Mouse (Mus musculus) limb, embryonic 15.5 days (tissue): Measurements from ENCODE around the gene Gramd1b. TPM values are rescaled to one million over a fixed set of nuclear protein-coding genes. Genes with fewer than 3 reads are reported as not detected.
"Not testable (repeated sequence)": the region's sequence is repeated elsewhere in the genome, so short reads cannot be mapped to it uniquely, and the experiment has no call there.

Source experiments
- ATAC-seq: fragments of 200-750 bp; cut with Nextera tagmentation; 2 replicates; pipeline ENCODE4 v1.8.0; 2017; ENCODE audit warnings: low read depth, moderate TSS enrichment; ENCODE audit not compliant: insufficient number of reproducible peaks, low FRiP score, low TSS enrichment
- H3K27ac ChIP-seq: fragments of 300-500 bp; sonication (generic); 2 replicates; pipeline ENCODE4 v1.5.1; 2015; ENCODE audit warnings: moderate library complexity, mild to moderate bottlenecking, inconsistent platforms
- H3K27me3 ChIP-seq: fragments of 300-500 bp; sonication (generic); 2 replicates; pipeline ENCODE4 v1.6.1; 2015; ENCODE audit warnings: inconsistent platforms
- H3K36me3 ChIP-seq: fragments of 300-500 bp; sonication (generic); 2 replicates; pipeline ENCODE4 v1.6.1; 2015; ENCODE audit warnings: inconsistent platforms
- H3K4me1 ChIP-seq: fragments of 300-500 bp; sonication (generic); 2 replicates; pipeline ENCODE4 v1.6.1; 2015; ENCODE audit warnings: inconsistent platforms
- H3K4me2 ChIP-seq: fragments of 300-500 bp; sonication (generic); 2 replicates; pipeline ENCODE4 v1.6.1; 2015; ENCODE audit warnings: mild to moderate bottlenecking, inconsistent platforms
- H3K4me3 ChIP-seq: fragments of 300-500 bp; sonication (generic); 2 replicates; pipeline ENCODE4 v1.5.1; 2015; ENCODE audit warnings: mild to moderate bottlenecking, inconsistent platforms
- H3K9ac ChIP-seq: fragments of 300-500 bp; sonication (generic); 2 replicates; pipeline ENCODE4 v1.6.1; 2015; ENCODE audit warnings: inconsistent platforms
- H3K9me3 ChIP-seq: fragments of 300-500 bp; sonication (generic); 2 replicates; pipeline ENCODE4 v1.6.1; 2016; ENCODE audit warnings: inconsistent platforms
- WGBS: fragments of 180-500 bp; shearing (Covaris S2); methylation state at CpG from one replicate; pipeline ENCODE4 v1.1.7; 2015; 5-methylcytosine and 5-hydroxymethylcytosine counted together
- polyA plus RNA-seq: library from polyadenylated mRNA; unstranded; fragments of >200 nt; fragmentation: Nextera tagmentation; extraction: Ambion mirVana; gene quantifications from 2 replicates; pipeline ENCODE4 v1.2.1, GENCODE M21; 2015

Gene Gramd1b
- polyA plus RNA-seq, 1 experiment from 2014 or later = 3.2 TPM

- Histone ChIP-seq H3K9ac (no peak overlapping the region), H3K4me1 (no peaks in the 10 kb centered on the region)
- WGBS = 71% methylated on average over 3 of the region's 3 CpGs
Observed at GRCm38 (mm10) chr9:40506576-40506975, 24.6 kb downstream of the Gramd1b start.

GRCm38 (mm10) chr9:40505471-40506312 is 25.5 kb downstream of the Gramd1b start:
- WGBS = 55% methylated on average over 11 of the region's 11 CpGs
- Histone ChIP-seq H3K9ac (no peak overlapping the region), H3K27ac (no peak overlapping the region), H3K36me3 (no peaks in the 10 kb centered on the region), H3K9me3 (no peaks in the 10 kb centered on the region), H3K4me3 (no peak overlapping the region), H3K4me2 (no peak overlapping the region), H3K27me3 (no peaks in the 10 kb centered on the region), H3K4me1 (no peaks in the 10 kb centered on the region)
- ATAC-seq = no peak

More at GRCm38 (mm10) chr9:40506576-40506975, 24.6 kb downstream of the Gramd1b start:
- Histone ChIP-seq H3K27ac (no peak overlapping the region), H3K9me3 (no peaks in the 10 kb centered on the region), H3K27me3 (no peaks in the 10 kb centered on the region), H3K4me3 (no peak overlapping the region), H3K36me3 (no peaks in the 10 kb centered on the region), H3K4me2 (no peak overlapping the region)
- no peak for ATAC-seq

- Histone ChIP-seq H3K27ac (no peak overlapping the region), H3K9ac (no peak overlapping the region), H3K9me3 (no peaks in the 10 kb centered on the region), H3K36me3 (no peaks in the 10 kb centered on the region), H3K4me1 (no peaks in the 10 kb centered on the region), H3K27me3 (no peaks in the 10 kb centered on the region), H3K4me2 (no peak overlapping the region), H3K4me3 (no peak overlapping the region)
- ATAC-seq = no peak
- WGBS = 84% methylated on average over 5 of the region's 5 CpGs
Observed at GRCm38 (mm10) chr9:40504886-40505285, 26.3 kb downstream of the Gramd1b start.

GRCm38 (mm10) chr9:40500691-40501090 is 30.5 kb downstream of the Gramd1b start:
- Histone ChIP-seq H3K27ac (no peak overlapping the region), H3K9ac (no peak overlapping the region), H3K4me2 (no peak overlapping the region), H3K27me3 (no peaks in the 10 kb centered on the region), H3K9me3 (no peaks in the 10 kb centered on the region), H3K36me3 (no peaks in the 10 kb centered on the region), H3K4me1 (no peaks in the 10 kb centered on the region), H3K4me3 (no peak overlapping the region)
- ATAC-seq = no peak

- H3K27ac ChIP-seq, H3K4me1 ChIP-seq, H3K4me2 ChIP-seq, H3K36me3 ChIP-seq, H3K9me3 ChIP-seq, H3K27me3 ChIP-seq, H3K4me3 ChIP-seq, ATAC-seq, H3K9ac ChIP-seq: not testable (repeated sequence)
- 61% methylated on average over 7 of the region's 7 CpGs for WGBS
Observed at GRCm38 (mm10) chr9:40482351-40483084, 48.7 kb downstream of the Gramd1b start.

- no peak for ATAC-seq
- no peak overlapping the region for H3K4me3 ChIP-seq
- no peak overlapping the region for H3K9ac ChIP-seq
- no peaks in the 10 kb centered on the region for H3K36me3 ChIP-seq
- H3K27me3 ChIP-seq = no peaks in the 10 kb centered on the region
- H3K9me3 ChIP-seq = no peaks in the 10 kb centered on the region
- H3K4me2 ChIP-seq = no peak overlapping the region
- no peak overlapping the region for H3K27ac ChIP-seq
- WGBS = 68% methylated on average over 3 of the region's 3 CpGs
- no peaks in the 10 kb centered on the region for H3K4me1 ChIP-seq
Observed at GRCm38 (mm10) chr9:40481271-40481670, 49.9 kb downstream of the Gramd1b start.

- H3K36me3 ChIP-seq = no peaks in the 10 kb centered on the region
- no peak overlapping the region for H3K4me3 ChIP-seq
- ATAC-seq = no peak
- no peak overlapping the region for H3K4me2 ChIP-seq
- 36% methylated on average over 4 of the region's 4 CpGs for WGBS
- H3K27me3 ChIP-seq = no peaks in the 10 kb centered on the region
- H3K4me1 ChIP-seq = no peaks in the 10 kb centered on the region
- H3K9me3 ChIP-seq = no peaks in the 10 kb centered on the region
- H3K9ac ChIP-seq = no peak overlapping the region
- H3K27ac ChIP-seq = no peak overlapping the region
Observed at GRCm38 (mm10) chr9:40479333-40479732, 51.9 kb downstream of the Gramd1b start.

GRCm38 (mm10) chr9:40478146-40478900 is 52.9 kb downstream of the Gramd1b start:
- Histone ChIP-seq H3K9ac (no peak overlapping the region), H3K36me3 (no peaks in the 10 kb centered on the region), H3K4me1 (no peaks in the 10 kb centered on the region), H3K9me3 (no peaks in the 10 kb centered on the region), H3K4me3 (no peak overlapping the region), H3K4me2 (no peak overlapping the region), H3K27ac (no peak overlapping the region), H3K27me3 (no peaks in the 10 kb centered on the region)
- no peak for ATAC-seq
- 84% methylated on average over 9 of the region's 9 CpGs for WGBS

GRCm38 (mm10) chr9:40477611-40478010 is 53.6 kb downstream of the Gramd1b start:
- no peaks in the 10 kb centered on the region for H3K27me3 ChIP-seq
- no peak overlapping the region for H3K9ac ChIP-seq
- H3K4me1 ChIP-seq = no peaks in the 10 kb centered on the region
- no peak overlapping the region for H3K4me3 ChIP-seq
- H3K9me3 ChIP-seq = no peaks in the 10 kb centered on the region
- no peak for ATAC-seq
- H3K4me2 ChIP-seq = no peak overlapping the region
- H3K27ac ChIP-seq = no peak overlapping the region
- no peaks in the 10 kb centered on the region for H3K36me3 ChIP-seq
- WGBS = 81% methylated on average over 2 of the region's 2 CpGs

GRCm38 (mm10) chr9:40476098-40476497 is 55.1 kb downstream of the Gramd1b start:
- Histone ChIP-seq H3K9ac (no peak overlapping the region), H3K4me2 (no peak overlapping the region), H3K36me3 (no peaks in the 10 kb centered on the region), H3K4me3 (no peak overlapping the region), H3K4me1 (no peaks in the 10 kb centered on the region), H3K9me3 (no peaks in the 10 kb centered on the region), H3K27me3 (no peaks in the 10 kb centered on the region), H3K27ac (no peak overlapping the region)
- WGBS = 87% methylated on average over 11 of the region's 11 CpGs
- ATAC-seq = no peak

GRCm38 (mm10) chr9:40472961-40473510 is 58.1 kb downstream of the Gramd1b start:
- Histone ChIP-seq H3K4me2 (no peak overlapping the region), H3K9ac (no peak overlapping the region), H3K36me3 (no peaks in the 10 kb centered on the region), H3K27ac (no peak overlapping the region), H3K4me3 (no peak overlapping the region), H3K27me3 (no peaks in the 10 kb centered on the region), H3K4me1 (no peaks in the 10 kb centered on the region), H3K9me3 (peaks cover 3% of the 10 kb centered on the region; the same call in 1 of the 2 replicates)
- 88% methylated on average over 9 of the region's 9 CpGs for WGBS
- ATAC-seq = no peak
